Mouse (Mus musculus): ENCODE results near the gene Sirt7. TPM values are rescaled to one million over a fixed set of nuclear protein-coding genes. Genes with fewer than 3 reads are reported as not detected.
A peak's percentile ranks its signal among the peaks of the same experiment; 100 is the strongest.

Sirt7 gene
- polyA plus RNA-seq, 1 experiment from 2014 or later, result 36.1 TPM

DNA sequence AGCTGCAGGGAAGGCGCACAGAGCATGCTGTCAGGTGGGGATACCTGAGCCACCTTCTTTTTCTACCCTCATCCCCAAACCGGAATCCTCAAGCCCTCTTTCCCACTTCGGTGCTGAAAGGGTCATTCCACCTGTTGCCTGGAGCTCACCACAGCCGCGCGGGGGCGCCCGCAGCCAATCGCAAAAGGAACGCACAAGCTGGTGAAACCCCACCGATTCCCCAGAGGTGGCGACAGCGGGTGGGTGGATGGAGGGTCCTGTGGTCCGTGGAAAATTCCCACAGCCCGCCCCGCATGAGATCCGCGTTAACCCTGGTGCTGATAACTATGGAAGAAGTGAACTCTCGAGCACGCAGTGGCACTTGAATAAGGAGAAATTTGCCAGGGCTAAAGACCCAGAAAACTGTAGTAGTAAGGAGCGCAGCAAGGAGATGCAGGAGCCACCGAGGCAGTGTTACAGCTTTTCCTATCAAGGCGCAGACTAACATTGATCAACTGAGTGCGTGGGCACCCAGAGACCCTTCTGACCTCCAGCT is 33.9 kb upstream of the Sirt7 start:
- TF ChIP-seq EP300 (optimal IDR thresholded peaks at IDR 0.05) (no peak), CTCF (IDR thresholded peaks at IDR 0.05; ENCODE audit: low read depth) (peak; percentile 95)
- H3K9ac ChIP-seq (ENCODE audit: low read length), result no peak overlapping the region
- H3K27me3 ChIP-seq (ENCODE audit: control insufficient read depth, insufficient read depth, low read length), result peaks cover 21% of the 10 kb centered on the region
- H3K9me3 ChIP-seq (ENCODE audit: control insufficient read depth, low read length), result no peaks in the 10 kb centered on the region
- peaks cover 3% of the 10 kb centered on the region; the same call in 1 of the 2 replicates for H3K4me1 ChIP-seq (replicated peaks; ENCODE audit: control insufficient read depth, insufficient read depth)
- peak; percentile 87 for DNase-seq (ENCODE audit: low spot score)
- WGBS, result 2% methylated on average over 23 of the region's 24 CpGs
- no peaks in the 10 kb centered on the region for H3K36me3 ChIP-seq (ENCODE audit: control insufficient read depth, insufficient read depth, low read length)
- H3K4me2 ChIP-seq (replicated peaks; ENCODE audit: low read depth), result peak overlapping the region; percentile 25
- 0 out of 2 replicates have a peak overlapping the region, but pooled peaks have one; percentile 2 for H3K4me3 ChIP-seq (ENCODE audit: low read depth, low read length)
- peak; percentile 51; the same call in 1 of the 2 replicates for ATAC-seq (ENCODE audit: low FRiP score, low TSS enrichment)
- H3K27ac ChIP-seq (replicated peaks), result no peak overlapping the region

DNA sequence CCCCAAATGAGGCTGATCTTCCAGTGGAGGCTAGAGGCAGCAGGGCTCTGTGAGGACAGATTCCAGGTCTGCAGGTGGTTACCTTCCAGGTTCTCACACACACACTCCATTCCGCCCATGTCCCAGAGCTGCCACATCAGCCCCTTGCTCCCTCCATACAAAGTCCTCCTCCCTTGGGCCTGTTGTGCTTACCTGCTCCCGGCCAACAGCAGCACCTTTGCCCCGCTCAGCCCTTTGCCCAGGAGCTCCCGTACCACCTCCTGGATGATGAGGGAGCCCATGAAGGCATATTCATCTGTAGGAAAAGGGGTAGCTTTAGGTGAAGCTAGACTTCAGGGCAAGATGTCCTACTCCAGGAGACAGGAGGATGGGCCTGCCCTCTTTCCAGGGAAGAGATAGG is 32.3 kb upstream of the Sirt7 start:
- Histone ChIP-seq H3K27ac (replicated peaks) (no peak overlapping the region), H3K4me3 (ENCODE audit: low read depth, low read length) (no peak overlapping the region), H3K27me3 (ENCODE audit: control insufficient read depth, insufficient read depth, low read length) (peaks cover 21% of the 10 kb centered on the region), H3K4me1 (replicated peaks; ENCODE audit: control insufficient read depth, insufficient read depth) (peaks cover 3% of the 10 kb centered on the region; the same call in 1 of the 2 replicates), H3K36me3 (ENCODE audit: control insufficient read depth, insufficient read depth, low read length) (no peaks in the 10 kb centered on the region), H3K9ac (ENCODE audit: low read length) (no peak overlapping the region), H3K9me3 (ENCODE audit: control insufficient read depth, low read length) (no peaks in the 10 kb centered on the region), H3K4me2 (replicated peaks; ENCODE audit: low read depth) (no peak overlapping the region)
- ATAC-seq (ENCODE audit: low FRiP score, low TSS enrichment), result no peak
- no peak for DNase-seq (ENCODE audit: low spot score)
- TF ChIP-seq EP300 (optimal IDR thresholded peaks at IDR 0.05) (no peak), CTCF (IDR thresholded peaks at IDR 0.05; ENCODE audit: low read depth) (no peak)
- 91% methylated on average over 4 of the region's 4 CpGs for WGBS

DNA sequence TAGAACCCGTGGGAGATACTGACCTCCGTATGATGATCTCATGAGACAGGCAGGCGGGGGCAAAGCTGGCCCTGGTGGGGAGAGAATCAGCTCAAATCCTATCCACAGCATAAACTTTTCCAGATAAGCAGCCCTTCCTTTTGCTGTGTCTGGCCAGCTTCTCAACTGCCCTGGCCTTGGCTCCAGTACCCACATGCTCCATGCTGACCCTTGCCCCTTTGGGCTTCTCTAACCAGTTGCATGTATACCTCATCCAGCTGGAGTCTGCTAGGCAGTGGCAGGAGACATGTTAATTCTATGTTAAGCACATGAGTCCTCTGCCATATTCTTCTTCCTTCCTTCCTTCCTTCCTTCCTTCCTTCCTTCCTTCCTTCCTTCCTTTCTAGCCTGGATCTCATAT is 29.7 kb upstream of the Sirt7 start:
- H3K27ac ChIP-seq (replicated peaks), result no peak overlapping the region
- 71% methylated on average over 3 of the region's 3 CpGs for WGBS
- no peaks in the 10 kb centered on the region; the same call in 1 of the 2 replicates for H3K4me1 ChIP-seq (replicated peaks; ENCODE audit: control insufficient read depth, insufficient read depth)
- no peak overlapping the region for H3K4me2 ChIP-seq (replicated peaks; ENCODE audit: low read depth)
- peaks cover 7% of the 10 kb centered on the region; the same call in 1 of the 2 replicates for H3K27me3 ChIP-seq (ENCODE audit: control insufficient read depth, insufficient read depth, low read length)
- no peaks in the 10 kb centered on the region for H3K9me3 ChIP-seq (ENCODE audit: control insufficient read depth, low read length)
- no peak for DNase-seq (ENCODE audit: low spot score)
- no peak overlapping the region for H3K4me3 ChIP-seq (ENCODE audit: low read depth, low read length)
- no peaks in the 10 kb centered on the region for H3K36me3 ChIP-seq (ENCODE audit: control insufficient read depth, insufficient read depth, low read length)
- no peak for TF ChIP-seq CTCF (IDR thresholded peaks at IDR 0.05; ENCODE audit: low read depth)
- no peak for TF ChIP-seq EP300 (optimal IDR thresholded peaks at IDR 0.05)
- ATAC-seq (ENCODE audit: low FRiP score, low TSS enrichment), result no peak
- no peak overlapping the region for H3K9ac ChIP-seq (ENCODE audit: low read length)

GRCm38 (mm10) chr11:120651872-120652271 is 26.8 kb upstream of the Sirt7 start:
- Histone ChIP-seq H3K9me3 (ENCODE audit: control insufficient read depth, low read length) (no peaks in the 10 kb centered on the region), H3K27me3 (ENCODE audit: control insufficient read depth, insufficient read depth, low read length) (no peaks in the 10 kb centered on the region; the same call in 1 of the 2 replicates), H3K4me2 (replicated peaks; ENCODE audit: low read depth) (no peak overlapping the region), H3K9ac (ENCODE audit: low read length) (no peak overlapping the region), H3K4me3 (ENCODE audit: low read depth, low read length) (no peak overlapping the region), H3K36me3 (ENCODE audit: control insufficient read depth, insufficient read depth, low read length) (no peaks in the 10 kb centered on the region), H3K4me1 (replicated peaks; ENCODE audit: control insufficient read depth, insufficient read depth) (no peaks in the 10 kb centered on the region), H3K27ac (replicated peaks) (no peak overlapping the region)
- ATAC-seq (ENCODE audit: low FRiP score, low TSS enrichment), result no peak
- TF ChIP-seq EP300 (optimal IDR thresholded peaks at IDR 0.05) (no peak), CTCF (IDR thresholded peaks at IDR 0.05; ENCODE audit: low read depth) (peak; percentile 50)
- DNase-seq (ENCODE audit: low spot score), result no peak
- 68% methylated on average over 3 of the region's 3 CpGs for WGBS

GRCm38 (mm10) chr11:120648001-120648476 is 23.0 kb upstream of the Sirt7 start, which contains the start of gene Myadml2:
TSS of gene Myadml2 (minus strand) at chr11:120648158.
- no peak for TF ChIP-seq EP300 (optimal IDR thresholded peaks at IDR 0.05)
- no peak for TF ChIP-seq CTCF (IDR thresholded peaks at IDR 0.05; ENCODE audit: low read depth)
- Histone ChIP-seq H3K27me3 (ENCODE audit: control insufficient read depth, insufficient read depth, low read length) (no peaks in the 10 kb centered on the region), H3K4me3 (ENCODE audit: low read depth, low read length) (peak within 1 kb of the TSS; percentile 10; the same call in 1 of the 2 replicates), H3K4me2 (replicated peaks; ENCODE audit: low read depth) (peak within 1 kb of the TSS; percentile 45), H3K27ac (replicated peaks) (no peak within 1 kb of the TSS), H3K9me3 (ENCODE audit: control insufficient read depth, low read length) (no peaks in the 10 kb centered on the region), H3K36me3 (ENCODE audit: control insufficient read depth, insufficient read depth, low read length) (no peaks in the 10 kb centered on the region), H3K9ac (ENCODE audit: low read length) (peak within 1 kb of the TSS; percentile 31; the same call in 1 of the 2 replicates), H3K4me1 (replicated peaks; ENCODE audit: control insufficient read depth, insufficient read depth) (no peaks in the 10 kb centered on the region)
- ATAC-seq (ENCODE audit: low FRiP score, low TSS enrichment), result no peak
- DNase-seq (ENCODE audit: low spot score), result no peak
- 5% methylated on average over 13 of the region's 13 CpGs for WGBS

Data from stomach, postnatal 0 days (tissue).